Mouse (Mus musculus): Measurements from ENCODE around the gene Ms4a6c.
"Not testable (repeated sequence)": the region's sequence is repeated elsewhere in the genome, so short reads cannot be mapped to it uniquely, and the experiment has no call there.

The Ms4a6c gene

GRCm38 (mm10) chr19:11504857-11505256 lies 35.7 kb downstream of the Ms4a6c start:
- no peak for DNase-seq

GRCm38 (mm10) chr19:11513458-11513857 lies 44.3 kb downstream of the Ms4a6c start:
- DNase-seq, result no peak

GRCm38 (mm10) chr19:11516246-11516645 lies 47.1 kb downstream of the Ms4a6c start, which contains the start of gene Ms4a6b:
Gene Ms4a6b (plus strand): TSS chr19:11516512.
- no peak for DNase-seq

- DNase-seq, result no peak
Observed at GRCm38 (mm10) chr19:11516845-11517244, 47.7 kb downstream of the Ms4a6c start.

GRCm38 (mm10) chr19:11517373-11517772 lies 48.2 kb downstream of the Ms4a6c start:
- DNase-seq, result not testable (repeated sequence)

- not testable (repeated sequence) for DNase-seq
Observed at GRCm38 (mm10) chr19:11518356-11518755, 49.2 kb downstream of the Ms4a6c start.

GRCm38 (mm10) chr19:11520146-11520545 lies 51.0 kb downstream of the Ms4a6c start:
- DNase-seq, result no peak
